Mouse (Mus musculus) midbrain, embryonic 14.5 days (tissue): ENCODE measurements around the gene Racgap1. TPM values are rescaled to one million over a fixed set of nuclear protein-coding genes. Genes with fewer than 3 reads are reported as not detected.

Source experiments
- ATAC-seq: fragments of 200-750 bp; cut with Nextera tagmentation; 2 replicates; pipeline ENCODE4 v1.8.0; 2017; ENCODE audit warnings: moderate number of reproducible peaks, moderate library complexity; ENCODE audit not compliant: low FRiP score, low TSS enrichment
- DNase-seq: peaks from one replicate; pipeline ENCODE4 v3.0.0-alpha.2; 2015
- H3K27ac ChIP-seq: fragments of 300-500 bp; sonication (generic); replicated peaks from 2 replicates; pipeline ENCODE4 v1.5.1; 2014; ENCODE audit warnings: mild to moderate bottlenecking, low read depth, low read length, moderate library complexity
- H3K27me3 ChIP-seq: fragments of 300-500 bp; sonication (generic); 2 replicates; pipeline ENCODE4 v1.6.1; 2014; ENCODE audit warnings: low read length, control low read depth, mixed read lengths; ENCODE audit not compliant: control insufficient read depth, insufficient read depth
- H3K36me3 ChIP-seq: fragments of 300-500 bp; sonication (generic); 2 replicates; pipeline ENCODE4 v1.6.1; 2014; ENCODE audit warnings: low read length, control low read depth; ENCODE audit not compliant: control insufficient read depth, insufficient read depth
- H3K4me1 ChIP-seq: fragments of 300-500 bp; sonication (generic); 2 replicates; pipeline ENCODE4 v1.6.1; 2014; ENCODE audit warnings: mild to moderate bottlenecking, antibody characterized with exemption, low read length, control low read depth; ENCODE audit not compliant: control insufficient read depth, insufficient read depth
- H3K4me2 ChIP-seq: fragments of 300-500 bp; sonication (generic); 2 replicates; pipeline ENCODE4 v1.6.1; 2014; ENCODE audit warnings: mild to moderate bottlenecking, low read length, moderate library complexity
- H3K4me3 ChIP-seq: fragments of 300-500 bp; sonication (generic); replicated peaks from 2 replicates; pipeline ENCODE4 v1.5.1; 2014; ENCODE audit warnings: low read depth, low read length
- H3K9ac ChIP-seq: fragments of 300-500 bp; sonication (generic); replicated peaks from 2 replicates; pipeline ENCODE4 v1.6.1; 2014; ENCODE audit warnings: mild to moderate bottlenecking, low read length, moderate library complexity
- H3K9me3 ChIP-seq: fragments of 300-500 bp; sonication (generic); 2 replicates; pipeline ENCODE4 v1.6.1; 2016; ENCODE audit warnings: low read length, control low read depth, mixed read lengths; ENCODE audit not compliant: control insufficient read depth
- WGBS: fragments of 180-500 bp; shearing (Covaris S2); extraction: QIAGEN DNeasy Blood & Tissue Kit; methylation state at CpG from one replicate; pipeline ENCODE4 v1.1.7; 2014; 5-methylcytosine and 5-hydroxymethylcytosine counted together
- polyA plus RNA-seq: library from polyadenylated mRNA; unstranded; fragments of >200 nt; fragmentation: Nextera tagmentation; extraction: Ambion mirVana; gene quantifications from 2 replicates; pipeline ENCODE4 v1.2.1, GENCODE M21; 2014

Racgap1 gene
- polyA plus RNA-seq: 42.2 and 64.0 TPM in 2 replicates

DNA sequence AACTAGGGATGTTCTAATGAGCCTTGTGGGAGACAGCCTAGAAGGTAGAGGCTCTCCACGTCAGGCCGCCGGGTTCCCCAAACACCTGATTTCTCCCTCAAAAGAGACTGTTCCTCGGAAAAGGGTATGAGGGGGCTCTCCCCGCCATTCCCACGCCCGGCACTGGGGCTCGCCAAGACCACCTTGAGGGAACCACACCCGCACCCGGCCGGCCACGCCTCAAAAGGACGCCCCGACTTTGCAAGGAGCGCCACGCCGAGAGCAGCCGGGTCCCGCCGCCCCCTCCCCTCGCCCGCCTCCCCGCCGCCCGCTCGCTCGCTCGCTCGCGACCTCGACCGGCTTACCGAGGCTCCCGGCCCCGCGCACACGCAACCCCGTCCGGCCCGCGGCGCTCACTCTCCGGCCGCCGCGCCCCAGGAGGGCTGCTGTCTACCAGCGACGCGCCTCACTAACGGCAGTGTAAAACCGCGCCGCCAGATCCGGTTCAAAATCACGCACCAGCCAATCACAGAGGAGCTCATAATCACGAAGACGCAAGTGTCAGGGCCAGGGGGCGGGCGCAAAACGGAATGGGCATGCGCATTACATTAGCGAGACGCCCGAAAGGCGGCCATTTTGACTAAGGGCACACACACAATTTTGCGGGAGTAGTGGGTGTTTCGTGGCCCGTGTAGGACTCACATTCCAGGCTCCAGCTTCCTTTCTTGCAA, at the start of gene Racgap1:
Gene Racgap1, minus strand, starts transcription at position 494 of the 710 bp plus-strand sequence.
- H3K4me1 ChIP-seq: peaks cover 51% of the 10 kb centered on the region
- H3K27ac ChIP-seq: no peak within 1 kb of the TSS

GRCm38 (mm10) chr15:99700219-99701106, 49.0 kb upstream of the Racgap1 start:
- Histone ChIP-seq H3K9me3 (no peaks in the 10 kb centered on the region), H3K4me2 (no peak overlapping the region), H3K36me3 (peaks cover 66% of the 10 kb centered on the region), H3K27ac (0 out of 2 replicates have a peak overlapping the region, but pooled peaks have one; percentile 26), H3K4me3 (no peak overlapping the region), H3K9ac (no peak overlapping the region), H3K27me3 (no peaks in the 10 kb centered on the region), H3K4me1 (peaks cover 22% of the 10 kb centered on the region)
- ATAC-seq (no peak), DNase-seq (no peak)
- 89% methylated on average over 18 of the region's 18 CpGs for WGBS

More for the DNA sequence above, at the start of gene Racgap1:
- DNase-seq: peak; percentile 99
- Histone ChIP-seq H3K9me3 (no peaks in the 10 kb centered on the region), H3K4me2 (peak within 1 kb of the TSS; percentile 93), H3K9ac (peak within 1 kb of the TSS; percentile 62), H3K27me3 (no peaks in the 10 kb centered on the region; the same call in 1 of the 2 replicates), H3K36me3 (no peaks in the 10 kb centered on the region), H3K4me3 (peak within 1 kb of the TSS; percentile 77)
- peak; percentile 90 for ATAC-seq
- WGBS: 0% methylated on average over 62 of the region's 68 CpGs

- Histone ChIP-seq H3K27me3 (no peaks in the 10 kb centered on the region), H3K4me3 (no peak overlapping the region), H3K4me2 (no peak overlapping the region), H3K4me1 (peaks cover 19% of the 10 kb centered on the region), H3K36me3 (peaks cover 68% of the 10 kb centered on the region), H3K27ac (no peak overlapping the region), H3K9me3 (no peaks in the 10 kb centered on the region), H3K9ac (no peak overlapping the region)
- WGBS: 91% methylated on average over 10 of the region's 10 CpGs
- no peak for DNase-seq
- no peak for ATAC-seq
Measured at GRCm38 (mm10) chr15:99699715-99700114, 48.3 kb upstream of the Racgap1 start.

DNA sequence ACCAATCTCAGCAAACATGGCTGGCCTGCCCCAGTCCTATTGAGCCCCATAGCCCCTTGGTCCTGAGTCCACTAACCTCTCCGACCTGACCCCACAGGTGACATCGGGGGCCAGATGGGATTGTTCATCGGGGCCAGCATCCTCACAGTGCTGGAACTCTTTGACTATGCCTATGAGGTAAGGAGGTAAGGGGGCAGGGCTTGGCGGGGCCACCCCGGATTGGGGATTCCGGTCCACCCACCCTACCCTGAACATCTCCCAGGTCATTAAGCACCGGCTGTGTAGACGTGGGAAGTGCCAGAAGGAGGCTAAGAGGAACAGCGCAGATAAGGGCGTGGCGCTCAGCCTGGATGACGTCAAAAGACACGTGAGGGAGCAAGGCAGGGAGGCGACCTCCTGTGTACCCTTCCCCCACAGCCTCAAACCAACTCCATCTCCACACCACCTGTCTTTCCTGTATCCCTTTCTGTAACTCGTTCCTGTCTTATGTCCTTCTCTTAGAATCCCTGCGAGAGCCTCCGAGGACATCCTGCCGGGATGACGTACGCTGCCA, 47.2 kb upstream of the Racgap1 start:
- no peak overlapping the region for H3K4me2 ChIP-seq
- no peaks in the 10 kb centered on the region for H3K27me3 ChIP-seq
- peaks cover 8% of the 10 kb centered on the region for H3K4me1 ChIP-seq
- H3K9ac ChIP-seq: no peak overlapping the region
- no peak overlapping the region for H3K4me3 ChIP-seq
- 43% methylated on average over 20 of the region's 20 CpGs for WGBS
- no peaks in the 10 kb centered on the region for H3K9me3 ChIP-seq
- peaks cover 60% of the 10 kb centered on the region for H3K36me3 ChIP-seq
- ATAC-seq: no peak
- no peak overlapping the region for H3K27ac ChIP-seq
- no peak for DNase-seq

DNA sequence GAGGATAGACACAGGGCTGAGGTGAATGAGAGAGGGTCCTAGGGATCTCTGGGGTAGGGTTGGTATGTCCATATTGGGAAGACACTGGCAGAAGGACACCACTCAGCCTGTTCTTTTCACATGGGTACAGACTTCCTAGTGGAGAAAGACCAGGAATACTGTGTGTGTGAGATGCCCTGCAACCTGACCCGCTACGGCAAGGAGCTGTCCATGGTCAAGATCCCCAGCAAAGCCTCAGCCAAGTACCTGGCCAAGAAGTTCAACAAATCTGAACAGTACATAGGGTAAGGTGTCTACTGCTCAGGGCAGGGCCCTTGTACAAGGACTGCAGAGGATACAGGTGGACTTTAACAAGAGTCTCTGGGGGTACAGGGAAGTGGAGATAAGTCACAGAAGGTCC, 45.9 kb upstream of the Racgap1 start:
- H3K36me3 ChIP-seq: peaks cover 63% of the 10 kb centered on the region
- no peaks in the 10 kb centered on the region for H3K9me3 ChIP-seq
- ATAC-seq (no peak), DNase-seq (no peak)
- H3K4me3 ChIP-seq: no peak overlapping the region
- H3K27me3 ChIP-seq: no peaks in the 10 kb centered on the region
- no peak overlapping the region; the same call in 1 of the 2 replicates for H3K9ac ChIP-seq
- no peaks in the 10 kb centered on the region for H3K4me1 ChIP-seq
- H3K4me2 ChIP-seq: no peak overlapping the region
- H3K27ac ChIP-seq: no peak overlapping the region
- WGBS: 50% methylated on average over 2 of the region's 2 CpGs

- 45% methylated on average over 9 of the region's 9 CpGs for WGBS
- Histone ChIP-seq H3K4me3 (no peak overlapping the region), H3K27ac (peak overlapping the region; percentile 49), H3K36me3 (peaks cover 41% of the 10 kb centered on the region), H3K9ac (peak overlapping the region; percentile 29; the same call in 1 of the 2 replicates), H3K4me1 (peaks cover 19% of the 10 kb centered on the region), H3K4me2 (peak overlapping the region; percentile 19; the same call in 1 of the 2 replicates), H3K27me3 (no peaks in the 10 kb centered on the region), H3K9me3 (no peaks in the 10 kb centered on the region)
- ATAC-seq (peak; percentile 57), DNase-seq (no peak)
Measured at GRCm38 (mm10) chr15:99691976-99692375, 40.5 kb upstream of the Racgap1 start.

DNA sequence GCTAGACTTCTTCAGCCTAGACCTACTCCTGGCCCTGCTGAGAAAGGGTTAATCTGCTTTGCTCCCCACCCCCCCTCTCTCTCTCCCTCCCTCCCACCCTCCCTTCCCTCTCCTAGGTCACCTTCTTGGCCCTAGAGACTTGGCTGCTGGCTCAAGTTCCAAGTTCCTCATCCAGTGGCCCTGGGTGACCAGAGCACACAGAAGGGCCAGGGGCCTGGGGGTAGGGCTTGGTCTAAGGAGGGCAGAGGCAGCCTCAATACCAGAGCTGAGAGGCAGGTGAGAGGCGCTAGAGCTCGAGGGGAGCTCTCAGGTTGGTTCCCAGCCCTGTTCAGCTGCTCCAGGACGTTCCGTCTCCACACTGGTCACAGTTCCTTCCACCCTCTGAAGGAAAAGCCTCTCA, 39.5 kb upstream of the Racgap1 start:
- H3K36me3 ChIP-seq: peaks cover 41% of the 10 kb centered on the region
- 21% methylated on average over 4 of the region's 4 CpGs for WGBS
- H3K27ac ChIP-seq: no peak overlapping the region
- H3K4me3 ChIP-seq: no peak overlapping the region
- peaks cover 19% of the 10 kb centered on the region for H3K4me1 ChIP-seq
- H3K9ac ChIP-seq: peak overlapping the region; percentile 26; the same call in 1 of the 2 replicates
- ATAC-seq (no peak), DNase-seq (no peak)
- H3K27me3 ChIP-seq: no peaks in the 10 kb centered on the region
- no peaks in the 10 kb centered on the region for H3K9me3 ChIP-seq
- H3K4me2 ChIP-seq: no peak overlapping the region

DNA sequence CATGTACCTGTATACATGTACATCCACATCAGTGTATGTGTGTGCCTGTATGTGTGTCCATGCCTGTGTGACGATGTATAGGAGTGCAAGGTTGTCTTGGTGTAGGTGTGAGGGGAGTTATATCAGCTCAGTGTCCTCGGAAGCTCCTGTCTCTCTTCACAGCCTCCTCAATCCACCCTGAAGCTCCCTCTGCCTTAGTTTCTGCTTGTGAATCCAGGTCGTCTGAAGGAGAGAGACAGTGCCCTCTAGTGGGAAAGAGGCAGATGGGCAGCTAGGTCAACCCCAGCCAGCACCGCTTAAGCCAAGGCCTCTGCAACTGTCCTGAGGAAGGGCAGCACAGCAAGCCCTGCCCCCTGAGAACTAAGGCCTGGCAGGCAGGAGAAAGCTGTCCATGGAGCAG, 37.3 kb upstream of the Racgap1 start:
- Histone ChIP-seq H3K9me3 (no peaks in the 10 kb centered on the region), H3K4me3 (no peak overlapping the region), H3K27me3 (no peaks in the 10 kb centered on the region), H3K9ac (no peak overlapping the region), H3K27ac (no peak overlapping the region), H3K36me3 (peaks cover 48% of the 10 kb centered on the region), H3K4me2 (no peak overlapping the region), H3K4me1 (peaks cover 19% of the 10 kb centered on the region)
- DNase-seq (peak; percentile 85), ATAC-seq (peak; percentile 41)
- 4% methylated on average over 4 of the region's 4 CpGs for WGBS
